Mouse (Mus musculus) left cerebral cortex, postnatal 25 days (tissue): ENCODE data around the gene Cdk16. TPM values are rescaled to one million over a fixed set of nuclear protein-coding genes. Genes with fewer than 3 reads are reported as not detected.

Source experiments
- DNase-seq, 2 experiments: peaks; one replicate each; pipeline ENCODE4 v3.0.0; 2022; ENCODE audit warnings: low spot score in 2 of 2, mixed read lengths in 1 of 2
- intact Hi-C: fragments of 180-260 bp; cut with DNase I; formaldehyde crosslinking; loops from one replicate; pipeline ENCODE4 v1.15.1; 2025
- total RNA-seq, 2 experiments: library from RNA; stranded (reverse); gene quantifications; 2 replicates each; pipeline ENCODE4 v1.2.3; 2021

Cdk16 gene
- total RNA-seq, 2 experiments from 2014 or later = 282 to 311 TPM

DNA sequence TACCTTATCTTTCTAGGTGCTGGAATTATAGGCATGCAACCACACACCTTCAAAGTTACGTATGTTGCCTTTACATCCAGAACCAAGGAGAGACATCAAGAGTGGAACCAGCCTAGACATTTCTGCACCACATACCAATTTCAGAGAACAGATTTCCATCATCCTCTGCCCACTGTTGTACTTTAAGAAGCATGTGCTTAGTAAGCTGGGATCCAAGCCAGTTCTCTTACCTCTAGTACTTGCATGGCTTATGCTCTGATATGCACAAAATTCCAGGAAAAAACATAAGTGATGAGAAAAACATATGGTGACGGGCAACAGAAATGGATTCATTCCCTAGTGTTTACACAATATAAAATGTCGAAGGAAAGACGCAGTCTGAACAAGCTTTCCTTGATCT lies 48.7 kb downstream of the Cdk16 start:
- intact Hi-C loops = no loop called here
- peak; percentile 5 to 69 for DNase-seq

DNA sequence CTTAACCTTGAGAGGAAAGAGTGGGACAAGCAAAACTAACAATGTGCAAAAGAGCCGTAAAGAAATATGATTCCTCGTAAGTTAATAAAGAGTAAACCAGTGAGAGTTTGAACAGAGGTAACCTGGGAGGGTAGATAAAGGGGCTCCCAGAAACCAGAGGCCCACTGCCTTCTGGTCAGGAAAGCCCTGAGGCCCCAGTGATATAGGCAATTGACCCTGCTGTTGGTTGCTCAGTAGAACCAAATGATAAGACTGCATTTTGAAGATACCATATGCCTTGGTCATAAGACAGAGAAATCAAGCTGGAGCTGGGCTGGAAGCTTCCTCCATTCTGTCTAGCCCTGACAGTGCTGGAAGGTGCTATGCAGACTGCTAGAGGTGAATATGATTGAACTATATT lies 61.1 kb downstream of the Cdk16 start:
- intact Hi-C loops = no loop called here
- DNase-seq = no peak

Other genes with a start within 250 kb of the Cdk16 start
- under 1 TPM in 1 of 2 experiments, not detected in 1; 0.23 TPM for gene Rgn, start 138.2 kb upstream of the Cdk16 start, total RNA-seq
- 10 to 100 TPM; 45.5 to 48.6 TPM for gene Rbm10, start 70.5 kb upstream of the Cdk16 start, total RNA-seq
- gene Ndufb11, start 70.3 kb upstream of the Cdk16 start, total RNA-seq = 100 to 1,000 TPM; 148 to 158 TPM
- 100 to 1,000 TPM; 338 to 343 TPM for gene Uba1, start 29.6 kb upstream of the Cdk16 start, total RNA-seq
- 100 to 1,000 TPM in 1 of 2 experiments, 10 to 100 TPM in 1; 99.6 to 110 TPM for gene Usp11, start 16.0 kb downstream of the Cdk16 start, total RNA-seq
- 100 to 1,000 TPM; 183 to 190 TPM for gene Araf, start 109.9 kb downstream of the Cdk16 start, total RNA-seq
- under 1 TPM; 0.55 to 0.60 TPM for gene Timp1, start 182.2 kb downstream of the Cdk16 start, total RNA-seq
- gene Syn1, start 233.1 kb downstream of the Cdk16 start, total RNA-seq = 100 to 1,000 TPM; 552 to 567 TPM
- 10 to 100 TPM; 10.3 to 15.0 TPM for gene Cfp, start 243.6 kb downstream of the Cdk16 start, total RNA-seq